Mouse (Mus musculus): ENCODE measurements around the gene Vav3. TPM values are rescaled to one million over a fixed set of nuclear protein-coding genes. Genes with fewer than 3 reads are reported as not detected.
A peak's percentile ranks its signal among the peaks of the same experiment; 100 is the strongest.

The Vav3 gene
- total RNA-seq, 2 experiments from 2014 or later = 5.5 to 6.6 TPM

DNA sequence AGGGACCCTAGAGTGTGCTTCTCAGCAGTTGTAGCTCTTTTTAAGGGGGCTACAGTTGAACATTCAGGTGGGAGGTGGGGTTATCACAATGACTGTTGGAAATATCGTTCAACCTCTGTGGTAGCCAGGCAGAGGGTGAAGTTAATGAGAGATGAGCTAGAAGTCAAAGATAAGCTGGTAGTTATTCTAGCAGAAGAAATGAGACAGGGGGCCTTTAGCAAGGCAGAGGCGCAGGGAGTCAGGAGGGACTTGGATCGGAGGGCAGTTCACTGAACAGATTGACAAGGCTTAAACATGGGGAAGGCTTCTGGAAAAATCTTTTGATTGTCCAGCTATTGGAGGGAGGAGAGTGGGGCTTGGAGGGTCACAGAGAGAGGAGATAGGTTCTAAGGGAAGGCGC is 147.4 kb downstream of the Vav3 start:
- no peak for ATAC-seq (replicated peaks; ENCODE audit: low FRiP score, low TSS enrichment, poor library complexity, severe bottlenecking)

DNA sequence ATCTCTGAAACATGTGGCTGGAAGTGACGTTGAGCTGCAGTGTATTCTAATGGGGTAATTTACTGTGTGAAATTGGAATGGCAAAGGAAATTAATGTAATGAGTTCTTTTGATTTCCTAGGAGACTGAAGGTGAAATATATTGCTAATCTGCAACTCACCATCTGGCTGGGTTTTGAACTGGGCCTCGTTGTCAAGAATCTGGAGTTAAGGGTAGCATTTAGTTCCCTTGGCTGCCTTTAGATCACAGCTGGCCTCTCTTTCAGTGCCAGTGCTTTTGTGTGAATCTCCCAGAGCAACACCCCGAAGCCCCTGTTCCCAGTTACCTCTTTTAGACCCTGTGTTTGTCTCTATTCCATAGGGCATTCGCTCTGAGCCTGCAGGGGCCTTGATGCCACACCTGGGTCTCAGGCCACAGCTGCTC is 148.3 kb downstream of the Vav3 start:
- ATAC-seq (replicated peaks; ENCODE audit: low FRiP score, low TSS enrichment, poor library complexity, severe bottlenecking) = no peak

DNA sequence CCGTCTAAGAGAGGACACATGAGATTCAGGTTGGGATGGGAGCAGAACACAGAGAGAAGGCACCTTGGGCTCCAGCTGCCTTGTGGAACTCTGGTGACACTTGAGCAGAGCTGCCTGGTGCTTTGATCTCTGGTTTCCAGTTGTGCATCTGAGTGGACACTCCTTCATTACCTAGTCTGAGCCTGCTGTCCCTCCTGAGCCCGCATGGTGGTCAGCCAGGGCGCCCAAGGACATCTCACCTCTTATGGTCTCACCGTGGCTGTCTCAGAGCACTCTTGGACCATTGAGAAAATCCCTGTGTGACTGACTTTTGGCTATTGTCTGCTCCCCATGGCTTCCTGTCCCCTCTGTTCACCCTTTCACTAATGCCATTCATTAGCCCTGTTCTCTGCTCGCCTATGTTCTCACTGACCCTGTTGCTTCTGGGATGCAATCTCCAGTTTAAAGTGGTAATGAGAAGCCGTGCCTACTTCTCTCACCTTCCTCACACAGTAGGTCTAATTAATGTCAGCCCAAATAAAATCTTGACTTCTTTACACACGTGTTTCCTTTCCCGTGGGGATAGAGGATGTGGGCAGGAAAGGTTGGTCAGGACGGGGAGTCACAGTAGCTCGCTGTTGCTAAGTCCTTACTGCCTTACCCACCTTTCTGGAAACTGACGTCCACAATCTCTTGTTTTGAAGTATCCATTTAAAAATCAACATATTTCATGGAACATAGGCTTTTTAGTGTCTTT is 150.3 kb downstream of the Vav3 start:
- no peak for ATAC-seq (replicated peaks; ENCODE audit: low FRiP score, low TSS enrichment, poor library complexity, severe bottlenecking)

DNA sequence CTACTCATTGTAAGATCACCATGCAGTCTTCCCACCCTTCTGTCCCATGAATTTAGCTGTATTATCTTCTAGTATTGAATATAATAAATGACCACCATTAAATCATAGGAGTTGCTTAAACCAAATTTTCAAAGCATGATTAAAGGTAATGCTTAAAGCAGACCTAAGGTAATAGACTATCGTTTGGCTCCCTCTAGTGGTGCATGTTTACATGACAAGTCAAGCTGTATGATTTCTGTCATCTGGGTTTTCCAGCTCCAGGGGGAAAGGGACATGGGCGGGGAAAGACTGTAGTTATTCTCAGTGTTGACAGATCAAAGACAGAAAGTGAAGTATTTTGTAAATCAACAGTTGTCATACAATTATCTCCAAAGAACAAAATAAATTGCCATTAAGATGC is 151.1 kb downstream of the Vav3 start:
- ATAC-seq (replicated peaks; ENCODE audit: low FRiP score, low TSS enrichment, poor library complexity, severe bottlenecking) = peak; percentile 86

DNA sequence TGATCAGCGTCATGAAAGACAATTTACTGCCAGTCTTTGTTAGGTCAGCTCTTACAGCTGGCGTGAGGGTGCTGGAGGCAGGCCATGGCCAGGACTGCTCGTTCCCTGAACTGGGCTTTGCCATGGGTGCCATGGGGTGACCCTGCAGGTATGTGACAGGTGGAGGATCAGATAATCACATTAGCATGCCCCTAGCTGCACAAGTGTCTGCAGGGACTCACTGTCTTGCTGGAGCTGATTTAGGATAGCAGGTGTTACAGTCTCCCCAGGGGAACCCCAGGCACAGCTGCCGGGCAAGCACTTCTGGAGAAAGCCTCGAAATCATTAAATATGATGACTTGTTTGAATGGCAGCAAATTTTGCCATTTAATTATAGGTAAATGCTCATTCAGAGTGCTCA is 156.0 kb downstream of the Vav3 start:
- ATAC-seq (replicated peaks; ENCODE audit: low FRiP score, low TSS enrichment, poor library complexity, severe bottlenecking) = no peak

DNA sequence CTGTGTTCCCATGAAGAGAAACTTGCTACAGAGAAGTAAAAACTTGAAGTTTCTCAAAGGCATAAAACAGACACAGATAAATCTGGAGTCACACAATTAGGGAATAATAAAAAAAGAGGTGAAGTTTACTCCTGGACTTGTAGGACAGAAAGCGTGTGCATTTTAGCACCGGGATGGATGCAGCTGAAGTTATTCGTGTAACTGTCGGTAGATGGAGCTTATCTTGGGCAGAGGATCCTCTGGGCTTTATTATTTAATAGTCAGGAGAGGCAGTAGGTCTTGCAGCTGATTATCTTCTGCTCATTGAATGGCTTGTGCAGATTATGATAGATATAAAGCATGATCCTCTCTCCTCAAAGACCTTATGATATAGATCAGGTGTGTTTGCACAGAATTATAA is 156.6 kb downstream of the Vav3 start:
- ATAC-seq (replicated peaks; ENCODE audit: low FRiP score, low TSS enrichment, poor library complexity, severe bottlenecking) = no peak

DNA sequence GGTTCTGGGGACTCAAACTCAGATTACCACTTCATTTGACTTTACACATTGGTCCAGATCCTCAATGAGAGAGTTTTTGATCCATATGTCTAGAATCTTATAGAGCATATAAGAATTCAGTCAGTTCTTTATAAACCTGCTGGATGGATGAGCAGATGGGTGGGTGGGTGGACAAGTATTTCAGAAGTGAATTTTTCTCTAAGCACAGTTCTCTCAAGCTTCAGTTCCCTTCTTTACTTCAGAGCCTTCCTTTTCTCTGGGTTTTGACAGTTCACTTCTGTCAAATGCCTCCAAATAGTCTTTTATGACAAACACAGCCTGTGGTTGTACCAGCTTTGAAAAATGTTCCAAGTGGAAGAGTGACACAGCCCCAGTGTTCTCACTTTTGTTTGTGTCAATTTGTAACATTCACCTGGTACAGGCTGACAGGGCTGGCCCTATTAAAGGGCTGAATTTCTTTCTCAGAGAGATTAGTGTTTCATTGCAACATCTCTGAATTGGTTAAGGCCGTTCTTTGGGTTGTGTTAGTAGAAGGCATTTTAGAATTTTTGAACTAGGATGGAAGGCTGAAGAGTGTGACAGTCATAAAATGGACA is 159.5 kb downstream of the Vav3 start:
- ATAC-seq (replicated peaks; ENCODE audit: low FRiP score, low TSS enrichment, poor library complexity, severe bottlenecking) = no peak

DNA sequence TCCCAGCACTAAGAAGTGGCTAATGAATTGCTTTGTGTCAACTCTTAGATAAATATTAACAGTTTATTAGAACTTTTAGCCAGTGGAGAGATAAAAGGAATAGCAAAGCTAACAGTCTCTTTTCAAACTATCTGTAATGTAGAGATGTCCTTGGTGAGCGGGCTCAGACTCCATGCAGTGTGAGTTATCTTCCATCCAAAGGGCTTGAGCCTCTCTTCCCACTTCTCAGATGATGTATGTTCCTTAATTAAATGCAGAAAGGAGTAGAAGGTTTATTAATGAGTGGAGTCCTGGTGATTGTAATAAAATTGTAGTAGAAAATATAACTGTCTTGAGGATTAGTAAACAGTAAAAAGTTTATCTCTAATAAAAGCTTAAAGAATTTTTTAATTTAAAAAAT is 169.3 kb downstream of the Vav3 start:
- no peak for ATAC-seq (replicated peaks; ENCODE audit: low FRiP score, low TSS enrichment, poor library complexity, severe bottlenecking)

DNA sequence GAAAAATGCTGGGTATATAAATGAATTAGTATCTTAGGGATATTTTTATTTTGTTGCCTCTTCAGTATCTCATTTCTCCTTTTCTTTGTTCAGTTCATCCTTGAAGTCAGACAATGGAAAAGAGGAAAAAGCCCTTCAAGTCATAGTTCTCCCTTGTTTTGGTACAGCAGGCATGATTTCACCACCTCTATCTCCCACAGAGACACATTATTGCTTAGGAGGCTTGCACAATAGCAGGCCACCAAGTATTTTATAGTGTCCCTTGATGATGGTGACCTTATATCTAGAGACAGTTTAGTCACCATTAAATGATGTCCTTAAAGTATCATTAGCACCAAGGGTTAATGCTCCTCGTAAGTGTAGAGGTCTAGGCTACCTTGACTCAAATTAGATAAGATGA is 171.4 kb downstream of the Vav3 start:
- ATAC-seq (replicated peaks; ENCODE audit: low FRiP score, low TSS enrichment, poor library complexity, severe bottlenecking) = no peak

DNA sequence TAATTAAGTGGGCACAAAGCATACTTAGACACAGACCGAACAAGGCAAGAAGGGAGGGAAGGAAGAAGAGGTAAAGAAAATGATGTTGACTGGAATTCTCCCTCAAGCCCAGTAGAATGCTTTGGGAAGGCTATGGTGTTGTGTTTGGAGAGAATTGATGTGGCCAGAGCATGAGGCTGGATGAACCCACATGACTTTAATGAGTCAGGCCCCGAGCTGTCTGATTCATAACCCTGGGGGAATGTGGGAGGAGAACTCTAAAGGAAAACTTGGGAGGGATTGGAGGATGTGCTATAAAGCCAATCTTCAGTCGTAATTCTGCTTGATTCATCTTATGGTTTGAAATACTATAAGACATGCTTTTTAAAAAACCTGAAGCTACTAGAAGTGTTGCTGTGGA is 175.0 kb downstream of the Vav3 start:
- no peak for ATAC-seq (replicated peaks; ENCODE audit: low FRiP score, low TSS enrichment, poor library complexity, severe bottlenecking)

DNA sequence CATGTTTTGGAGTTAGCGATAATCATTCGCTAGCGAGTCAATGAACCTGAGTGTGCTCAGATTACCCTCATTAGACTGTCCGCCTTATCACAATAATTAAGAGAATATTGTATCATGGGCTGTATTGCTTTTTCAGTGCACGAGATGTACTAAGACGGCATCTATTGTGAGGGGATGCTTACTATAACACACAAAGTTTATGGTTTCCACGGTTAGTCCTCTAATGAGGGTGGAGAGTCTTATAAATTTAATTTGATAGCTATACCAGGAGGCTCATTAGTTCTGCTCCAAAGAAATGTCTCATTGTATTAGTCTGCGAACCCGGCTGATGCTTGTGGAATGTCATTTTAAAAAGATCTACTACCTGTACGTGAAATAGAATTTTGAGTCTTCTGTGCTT is 175.9 kb downstream of the Vav3 start:
- ATAC-seq (replicated peaks; ENCODE audit: low FRiP score, low TSS enrichment, poor library complexity, severe bottlenecking) = no peak

DNA sequence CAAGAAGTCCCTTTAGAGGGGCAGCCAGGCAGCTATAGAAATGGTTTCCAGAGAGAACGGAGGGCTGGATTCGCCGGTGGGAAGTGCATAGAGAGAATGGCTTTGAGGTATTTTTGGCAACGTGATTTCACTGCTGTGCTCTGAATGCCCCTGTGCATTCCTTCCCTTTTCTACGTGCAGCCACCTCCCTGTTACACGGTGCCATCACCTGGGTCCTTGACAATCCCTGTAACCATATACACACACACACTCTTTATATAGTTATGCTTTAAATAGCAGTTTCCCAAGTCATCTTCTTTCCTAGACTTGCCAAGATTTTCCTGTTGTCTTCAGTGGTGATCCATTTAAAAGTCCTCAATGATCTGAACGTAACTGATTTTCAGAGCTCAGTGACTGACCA is 181.7 kb downstream of the Vav3 start:
- ATAC-seq (replicated peaks; ENCODE audit: low FRiP score, low TSS enrichment, poor library complexity, severe bottlenecking) = no peak

DNA sequence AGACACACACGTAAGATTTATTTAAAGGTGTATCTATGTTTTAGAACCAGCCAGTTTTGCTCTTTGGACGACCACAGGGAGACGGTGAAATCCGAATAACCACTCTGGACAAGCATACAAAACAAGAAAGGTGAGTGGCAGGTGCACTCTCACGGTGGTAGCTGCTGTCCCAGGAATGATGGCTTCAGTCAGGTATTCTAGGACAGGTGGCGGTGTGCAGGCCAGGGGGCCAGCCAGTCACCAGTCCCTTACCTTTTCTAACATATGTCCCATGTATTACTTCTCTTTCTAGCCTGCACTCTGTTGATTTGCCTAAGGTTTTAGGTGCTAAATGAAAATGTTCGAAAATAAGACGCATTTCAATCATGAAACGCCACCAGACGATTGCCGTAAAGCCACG is 185.4 kb downstream of the Vav3 start:
- ATAC-seq (replicated peaks; ENCODE audit: low FRiP score, low TSS enrichment, poor library complexity, severe bottlenecking) = no peak

DNA sequence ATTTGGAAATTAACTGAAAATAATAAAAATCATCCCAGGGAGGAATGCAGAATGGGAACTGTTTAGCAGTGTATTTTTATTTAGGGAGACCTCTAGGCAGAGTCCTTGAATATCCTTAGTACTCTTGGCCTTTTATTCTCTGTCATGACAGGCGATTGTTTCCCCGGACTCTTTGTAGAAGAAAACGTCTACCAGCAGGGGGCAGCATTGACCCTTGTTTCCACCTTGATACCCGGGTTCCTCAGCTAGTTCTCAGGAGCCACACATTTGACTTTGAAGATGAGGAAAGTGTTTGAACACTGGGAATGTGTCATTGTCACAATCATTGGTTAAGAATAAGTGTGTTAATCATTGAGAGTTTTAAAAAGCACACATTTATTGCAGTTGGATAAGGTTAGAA is 185.8 kb downstream of the Vav3 start:
- ATAC-seq (replicated peaks; ENCODE audit: low FRiP score, low TSS enrichment, poor library complexity, severe bottlenecking) = peak; percentile 85

DNA sequence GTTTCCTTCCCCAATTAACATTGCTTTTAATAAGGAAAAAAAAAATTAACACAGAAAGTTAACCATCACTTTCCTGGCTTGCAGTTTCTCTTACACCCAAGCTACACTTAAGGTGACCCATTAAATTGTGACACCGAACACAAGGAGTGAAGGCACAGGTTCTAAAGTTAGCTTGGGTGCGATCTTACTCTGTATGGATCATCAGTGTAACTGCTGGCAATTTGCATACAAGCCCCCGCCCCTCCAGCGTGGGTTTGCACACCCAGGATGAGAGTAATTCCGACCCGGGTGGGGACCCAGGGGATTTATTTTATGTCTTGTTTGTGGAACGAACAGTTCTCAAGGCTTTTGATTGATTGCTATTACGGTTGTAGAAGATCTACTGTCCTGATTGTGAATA is 186.2 kb downstream of the Vav3 start:
- ATAC-seq (replicated peaks; ENCODE audit: low FRiP score, low TSS enrichment, poor library complexity, severe bottlenecking) = no peak

DNA sequence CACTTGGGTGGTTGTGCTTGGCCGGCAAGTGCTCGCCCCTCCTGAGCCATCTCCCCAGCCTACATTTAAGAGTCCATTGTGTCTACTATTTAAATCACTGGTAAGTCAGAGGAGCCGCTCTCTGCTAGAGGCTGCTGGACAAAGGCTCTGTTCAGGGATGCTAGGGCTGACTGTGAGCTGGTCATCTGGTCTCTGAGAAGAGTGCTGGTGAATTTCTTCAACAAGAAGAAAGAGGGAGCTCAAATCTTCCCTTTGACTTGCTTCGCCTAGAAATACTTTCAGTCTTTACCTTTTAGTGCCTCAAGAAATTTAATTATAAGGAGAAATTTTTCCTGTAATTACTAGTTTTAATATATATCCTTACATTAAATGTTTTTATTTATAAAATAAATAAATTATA is 188.2 kb downstream of the Vav3 start:
- ATAC-seq (replicated peaks; ENCODE audit: low FRiP score, low TSS enrichment, poor library complexity, severe bottlenecking) = no peak

DNA sequence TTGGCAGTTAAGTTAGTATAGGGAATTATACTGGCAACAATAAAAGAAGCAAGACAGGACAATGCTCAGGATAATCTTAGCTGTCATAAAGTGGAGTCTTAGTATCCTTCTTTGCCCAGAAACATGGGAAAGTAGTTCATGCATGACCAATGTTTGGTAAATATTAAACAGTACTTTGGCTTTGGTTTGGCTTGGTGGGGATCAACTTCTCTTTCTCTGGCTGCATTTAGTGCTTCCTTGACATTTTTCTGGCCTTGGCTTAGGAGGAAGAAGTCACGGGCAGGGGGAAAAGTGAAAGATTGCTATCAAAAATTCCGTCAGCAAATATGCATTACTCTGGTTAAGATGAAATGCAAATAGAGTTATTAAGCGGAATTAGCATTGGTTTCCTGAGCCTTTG is 197.2 kb downstream of the Vav3 start:
- no peak for ATAC-seq (replicated peaks; ENCODE audit: low FRiP score, low TSS enrichment, poor library complexity, severe bottlenecking)

DNA sequence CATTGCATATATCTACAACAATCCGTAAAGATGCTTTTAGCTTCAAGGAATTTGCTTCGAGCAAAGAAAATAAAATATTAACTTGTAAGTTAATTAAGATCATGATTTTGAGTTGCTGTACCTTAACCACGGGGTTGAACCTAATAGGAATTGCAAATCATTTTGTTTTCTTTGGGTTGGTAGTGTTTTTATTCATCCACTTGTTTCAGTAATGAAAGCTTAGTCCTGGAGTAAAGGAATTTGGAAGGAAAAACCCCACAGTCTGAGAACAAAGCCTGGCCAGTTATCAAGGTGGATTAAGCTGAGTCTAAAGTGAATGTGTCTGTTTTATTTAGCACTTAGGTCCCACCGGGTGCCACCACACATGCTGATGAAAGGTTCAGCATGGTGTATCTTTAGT is 199.6 kb downstream of the Vav3 start:
- no peak for ATAC-seq (replicated peaks; ENCODE audit: low FRiP score, low TSS enrichment, poor library complexity, severe bottlenecking)

DNA sequence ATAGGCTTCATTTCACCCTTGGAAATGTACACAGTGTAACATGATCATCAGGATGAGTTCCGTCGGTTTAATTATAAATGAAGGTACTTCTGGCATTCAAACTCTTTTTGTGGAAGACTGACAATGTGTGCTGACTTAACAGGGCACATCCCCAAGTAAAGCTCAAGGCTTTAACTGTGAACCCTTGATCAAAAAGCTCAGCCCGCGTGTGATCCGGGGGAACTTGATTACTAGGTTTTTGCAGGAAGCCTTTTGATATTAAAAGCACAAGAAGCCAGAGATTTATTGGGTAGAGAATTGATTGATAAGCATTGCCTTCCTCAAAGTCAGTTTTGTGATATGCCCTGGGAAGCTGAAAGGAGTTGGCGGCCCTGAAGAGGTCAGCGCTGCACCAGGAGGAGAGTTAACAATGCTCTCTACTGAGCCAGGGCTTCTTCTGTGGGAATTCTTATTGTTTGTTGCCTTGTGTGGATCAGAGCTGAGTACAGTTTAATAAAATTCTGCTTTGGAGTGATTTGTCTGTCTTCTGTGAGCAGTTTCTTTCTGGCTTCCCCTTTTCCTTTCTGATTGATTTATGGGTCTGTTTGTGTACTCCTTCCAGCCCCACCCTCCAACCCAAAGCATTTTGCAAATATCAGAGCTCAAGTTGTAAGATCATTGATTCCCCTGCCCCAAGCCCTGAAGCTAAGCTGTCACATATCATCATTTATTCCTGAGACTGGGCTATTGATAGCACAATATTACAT is 204.2 kb downstream of the Vav3 start:
- no peak for ATAC-seq (replicated peaks; ENCODE audit: low FRiP score, low TSS enrichment, poor library complexity, severe bottlenecking)

DNA sequence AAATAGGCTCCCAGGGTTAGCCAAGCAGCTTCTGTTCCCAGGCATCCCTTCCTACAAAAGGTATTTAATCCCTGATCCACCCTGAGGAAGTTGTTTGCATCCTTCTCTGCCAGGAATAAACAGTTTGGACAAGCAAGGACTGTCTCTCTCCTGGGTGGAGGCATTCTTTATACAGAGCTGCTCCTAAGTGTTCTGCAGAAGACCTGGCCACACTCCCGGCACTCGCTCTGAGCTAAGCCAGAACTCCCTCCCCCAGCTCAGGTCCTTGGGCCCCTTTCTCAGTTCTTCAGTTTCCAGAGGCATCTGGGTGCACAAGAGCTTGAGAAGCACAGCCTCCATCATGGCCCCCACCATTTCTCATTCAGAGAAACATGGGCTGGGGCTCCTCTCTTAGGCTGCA is 216.9 kb downstream of the Vav3 start:
- ATAC-seq (replicated peaks; ENCODE audit: low FRiP score, low TSS enrichment, poor library complexity, severe bottlenecking) = no peak

DNA sequence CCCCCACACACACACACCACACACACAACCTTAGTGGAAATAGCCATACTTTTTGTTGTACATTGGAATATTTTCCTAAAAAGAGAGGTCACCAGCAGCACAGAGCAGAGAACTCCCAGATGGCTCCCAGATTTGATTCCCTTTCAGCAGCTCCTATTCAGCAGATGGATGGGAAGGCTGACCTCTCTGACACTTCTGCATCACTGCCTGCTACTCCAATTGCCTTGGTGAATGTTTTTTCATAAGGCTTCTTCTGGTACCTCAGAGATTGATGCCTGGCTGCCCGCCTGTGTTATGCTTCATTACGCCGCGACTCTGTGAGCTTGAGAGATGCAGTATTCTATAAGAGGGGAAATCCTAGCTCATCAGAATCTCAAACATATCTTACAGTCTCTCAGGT is 220.8 kb downstream of the Vav3 start:
- ATAC-seq (replicated peaks; ENCODE audit: low FRiP score, low TSS enrichment, poor library complexity, severe bottlenecking) = no peak
